Mouse (Mus musculus) heart, adult 2 months (tissue): ENCODE results near the gene Nlgn2. TPM values are rescaled to one million over a fixed set of nuclear protein-coding genes. Genes with fewer than 3 reads are reported as not detected.

Experiments used
- DNase-seq, 2 experiments: peaks; one replicate each; pipeline ENCODE4 v3.0.0; 2021
- H3K27ac ChIP-seq: fragments of 200-600 bp; 2 replicates; pipeline ENCODE4 v1.8.1; 2022
- H3K27me3 ChIP-seq: fragments of 200-500 bp; 2 replicates; pipeline ENCODE4 v1.6.1; 2012; ENCODE audit warnings: mild to moderate bottlenecking, low read length, inconsistent platforms, mixed read lengths; ENCODE audit not compliant: control insufficient read depth, insufficient read depth
- H3K36me3 ChIP-seq: fragments of 200-500 bp; 2 replicates; pipeline ENCODE4 v1.6.1; 2012; ENCODE audit warnings: low read length, inconsistent platforms; ENCODE audit not compliant: control insufficient read depth, insufficient read depth
- H3K4me1 ChIP-seq: fragments of 200-500 bp; 2 replicates; pipeline ENCODE4 v1.6.1; 2011; ENCODE audit warnings: low read length; ENCODE audit not compliant: control insufficient read depth, insufficient read depth
- H3K4me3 ChIP-seq: fragments of 200-600 bp; 2 replicates; pipeline ENCODE4 v1.8.1; 2022
- H3K79me2 ChIP-seq: fragments of 200-500 bp; replicated peaks from 2 replicates; pipeline ENCODE4 v1.6.1; 2012; ENCODE audit warnings: mild to moderate bottlenecking, inconsistent platforms, low read length, moderate library complexity, mixed read lengths; ENCODE audit not compliant: control insufficient read depth, insufficient read depth
- H3K9ac ChIP-seq: fragments of 200-500 bp; 2 replicates; pipeline ENCODE4 v1.6.1; 2012; ENCODE audit warnings: low read depth, mild to moderate bottlenecking, control low read depth, inconsistent platforms, low read length, mixed read lengths
- CTCF ChIP-seq: fragments of 200-600 bp; IDR thresholded peaks from 2 replicates; pipeline ENCODE4 v1.8.1; 2022; ENCODE audit warnings: antibody characterized with exemption, mild to moderate bottlenecking, moderate library complexity
- EP300 ChIP-seq: fragments of 200-500 bp; IDR thresholded peaks from 2 replicates; pipeline ENCODE4 v1.6.1; 2011; ENCODE audit warnings: low read depth, low read length, control low read depth; ENCODE audit not compliant: insufficient read depth
- POLR2A ChIP-seq: fragments of 200-500 bp; IDR thresholded peaks from 2 replicates; pipeline ENCODE4 v1.6.1; 2011; ENCODE audit warnings: mild to moderate bottlenecking, low read depth, low read length, control low read depth; ENCODE audit not compliant: insufficient read depth
- WGBS: fragments of 180-500 bp; shearing (Covaris S2); methylation state at CpG from one replicate; pipeline ENCODE4 v1.1.7; 2018; 5-methylcytosine and 5-hydroxymethylcytosine counted together
- intact Hi-C: fragments of 180-260 bp; cut with DNase I; formaldehyde crosslinking; loops from one replicate; pipeline ENCODE4 v1.15.1; 2025
- polyA plus RNA-seq: library from polyadenylated mRNA; depleted of rRNA; stranded (reverse); fragments of >200 nt; gene quantifications from 2 replicates; pipeline ENCODE4 v1.2.3, GENCODE M21; 2012
- total RNA-seq, 2 experiments: library from RNA; stranded (reverse); gene quantifications; 2 replicates each; pipeline ENCODE4 v1.2.3; 2021

Nlgn2 gene
- total and polyA plus RNA-seq, 3 experiments, result 3.4 to 6.7 (median 5.0) TPM

DNA sequence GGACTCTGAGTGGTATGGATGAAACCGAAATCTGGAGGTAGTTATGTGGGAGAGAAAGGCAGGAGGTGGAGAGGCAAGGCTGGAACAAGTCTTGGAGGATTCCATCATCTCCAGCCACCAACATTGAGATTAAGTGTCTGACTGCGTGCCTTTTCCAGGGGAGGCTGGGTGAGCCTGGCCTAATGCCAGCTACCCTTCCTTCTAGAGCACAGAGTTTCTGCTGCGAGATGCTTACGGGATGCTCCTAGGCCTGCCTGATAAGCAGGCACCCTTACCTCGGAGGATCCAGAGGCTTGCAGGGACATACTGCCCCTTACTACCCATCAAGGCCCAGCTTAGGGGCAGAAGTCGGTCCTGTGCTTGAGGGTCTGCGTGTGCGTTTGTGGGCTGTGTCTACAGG is 4.0 kb downstream of the Nlgn2 start:
- no peak for DNase-seq
- 73% methylated on average over 8 of the region's 8 CpGs for WGBS
- Histone ChIP-seq H3K79me2 (no peaks in the 10 kb centered on the region), H3K27me3 (no peaks in the 10 kb centered on the region; the same call in 1 of the 2 replicates), H3K4me3 (no peak overlapping the region; the same call in 1 of the 2 replicates), H3K9ac (no peak overlapping the region; the same call in 1 of the 2 replicates), H3K27ac (no peak overlapping the region), H3K4me1 (no peaks in the 10 kb centered on the region; the same call in 1 of the 2 replicates), H3K36me3 (no peaks in the 10 kb centered on the region)
- intact Hi-C loops, result no loop called here
- no peak for TF ChIP-seq EP300
- TF ChIP-seq POLR2A, result no peak
- no peak for TF ChIP-seq CTCF

DNA sequence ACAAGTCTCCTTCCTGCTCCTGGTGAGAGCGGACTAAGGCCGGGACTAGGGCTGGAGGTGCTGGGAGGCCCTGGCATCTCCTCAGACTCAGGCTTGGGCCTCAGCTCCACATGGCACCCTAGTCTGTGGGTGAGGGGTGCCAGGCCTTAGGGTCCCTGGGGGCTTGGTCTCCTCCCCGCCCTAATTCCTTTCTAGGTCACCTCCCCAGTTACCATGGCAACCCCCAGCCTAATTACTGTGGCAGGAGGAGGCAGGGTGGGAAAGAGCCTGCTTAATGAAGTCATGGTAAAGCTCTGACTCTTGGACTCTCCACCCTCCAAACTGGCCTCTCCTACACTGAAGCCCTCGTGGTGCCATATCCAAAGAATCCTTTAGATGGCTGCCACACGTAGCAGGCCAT is 8.8 kb downstream of the Nlgn2 start:
- H3K4me1 ChIP-seq, result no peaks in the 10 kb centered on the region
- no peaks in the 10 kb centered on the region for H3K79me2 ChIP-seq
- DNase-seq, result no peak
- WGBS, result 91% methylated on average over 5 of the region's 5 CpGs
- H3K27me3 ChIP-seq, result no peaks in the 10 kb centered on the region; the same call in 1 of the 2 replicates
- intact Hi-C loops, result no loop called here
- no peaks in the 10 kb centered on the region for H3K36me3 ChIP-seq
- no peak overlapping the region for H3K27ac ChIP-seq
- no peak overlapping the region for H3K9ac ChIP-seq
- TF ChIP-seq CTCF (no peak), POLR2A (no peak), EP300 (no peak)
- H3K4me3 ChIP-seq, result no peak overlapping the region

DNA sequence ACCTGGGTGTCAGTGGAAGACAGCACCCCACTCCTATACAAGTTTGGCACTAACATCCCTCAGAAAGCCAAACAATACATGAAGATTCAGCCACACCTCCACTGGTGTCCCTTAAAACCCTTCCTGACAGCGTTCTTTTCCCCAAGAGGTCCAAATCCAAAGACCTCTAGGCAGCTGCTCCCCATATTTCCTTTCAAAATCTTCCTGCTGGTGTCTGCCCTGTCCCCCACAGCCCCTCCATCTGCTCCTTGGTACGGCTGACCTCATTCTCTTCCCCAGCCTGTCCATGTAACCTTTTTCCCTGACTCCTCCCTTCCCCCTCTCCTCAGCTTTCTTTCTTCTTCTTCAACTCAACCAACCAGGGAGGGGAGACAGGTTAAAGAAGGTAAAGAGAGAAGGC is 14.1 kb downstream of the Nlgn2 start:
- H3K36me3 ChIP-seq, result no peaks in the 10 kb centered on the region
- no peaks in the 10 kb centered on the region for H3K4me1 ChIP-seq
- no peak for DNase-seq
- intact Hi-C loops, result no loop called here
- no peak overlapping the region for H3K4me3 ChIP-seq
- no peak overlapping the region for H3K27ac ChIP-seq
- H3K27me3 ChIP-seq, result no peaks in the 10 kb centered on the region
- no peak overlapping the region for H3K9ac ChIP-seq
- WGBS, result 66% methylated on average over 2 of the region's 2 CpGs
- no peaks in the 10 kb centered on the region for H3K79me2 ChIP-seq
- TF ChIP-seq EP300 (no peak), POLR2A (no peak), CTCF (no peak)

DNA sequence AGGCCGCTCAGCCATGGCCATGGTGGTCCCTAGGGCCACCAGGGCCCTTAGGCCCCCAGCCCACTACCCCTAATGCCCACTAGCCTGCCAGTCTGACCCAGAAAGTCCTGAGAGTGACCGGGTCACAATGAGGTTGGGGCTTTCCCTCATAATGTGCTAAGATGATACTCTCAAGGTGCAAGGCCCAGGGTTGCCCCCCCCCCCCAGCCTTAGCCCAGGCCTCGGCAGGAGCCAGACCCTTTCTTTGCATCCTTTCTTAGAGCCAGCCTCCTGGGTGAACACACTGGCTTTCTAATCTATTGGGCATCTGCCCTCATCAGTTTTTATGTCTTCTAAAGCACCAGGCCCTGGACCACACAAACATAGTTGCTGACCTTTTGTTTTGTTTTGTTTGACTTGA is 15.5 kb downstream of the Nlgn2 start, which contains the start of gene Spem1:
Gene Spem1 (minus strand): TSS at position 101 of the 400 bp plus-strand sequence.
- Histone ChIP-seq H3K27ac (no peak within 1 kb of the TSS), H3K4me1 (no peaks in the 10 kb centered on the region), H3K4me3 (no peak within 1 kb of the TSS), H3K27me3 (no peaks in the 10 kb centered on the region), H3K36me3 (no peaks in the 10 kb centered on the region), H3K9ac (no peak within 1 kb of the TSS), H3K79me2 (no peaks in the 10 kb centered on the region)
- 81% methylated on average over 3 of the region's 3 CpGs for WGBS
- TF ChIP-seq POLR2A (no peak), CTCF (no peak), EP300 (no peak)
- no peak for DNase-seq
- intact Hi-C loops, result no loop called here

DNA sequence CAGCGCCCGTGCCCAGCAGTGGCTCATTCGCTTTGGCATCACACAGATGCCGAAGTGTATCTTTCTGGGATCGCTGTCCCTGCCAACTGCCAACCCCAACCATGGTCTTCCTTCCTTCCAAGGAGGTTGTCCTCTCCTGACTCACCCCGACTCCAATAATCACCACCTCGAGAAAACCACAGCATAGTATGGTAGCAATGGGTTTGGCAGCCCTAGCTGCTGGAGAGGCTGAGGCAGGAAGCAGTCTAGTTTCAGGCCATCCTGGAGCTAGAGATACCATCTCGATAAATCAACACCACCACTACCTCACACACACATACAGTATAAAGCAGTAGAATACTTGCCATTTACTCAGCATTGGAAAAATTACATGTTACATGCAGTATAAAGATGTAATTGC is 18.7 kb downstream of the Nlgn2 start:
- Histone ChIP-seq H3K4me1 (no peaks in the 10 kb centered on the region), H3K36me3 (no peaks in the 10 kb centered on the region), H3K9ac (no peak overlapping the region), H3K4me3 (no peak overlapping the region), H3K27me3 (no peaks in the 10 kb centered on the region), H3K27ac (no peak overlapping the region), H3K79me2 (no peaks in the 10 kb centered on the region)
- WGBS, result 81% methylated on average over 8 of the region's 8 CpGs
- intact Hi-C loops, result no loop called here
- TF ChIP-seq EP300 (no peak), POLR2A (no peak), CTCF (no peak)
- no peak for DNase-seq

DNA sequence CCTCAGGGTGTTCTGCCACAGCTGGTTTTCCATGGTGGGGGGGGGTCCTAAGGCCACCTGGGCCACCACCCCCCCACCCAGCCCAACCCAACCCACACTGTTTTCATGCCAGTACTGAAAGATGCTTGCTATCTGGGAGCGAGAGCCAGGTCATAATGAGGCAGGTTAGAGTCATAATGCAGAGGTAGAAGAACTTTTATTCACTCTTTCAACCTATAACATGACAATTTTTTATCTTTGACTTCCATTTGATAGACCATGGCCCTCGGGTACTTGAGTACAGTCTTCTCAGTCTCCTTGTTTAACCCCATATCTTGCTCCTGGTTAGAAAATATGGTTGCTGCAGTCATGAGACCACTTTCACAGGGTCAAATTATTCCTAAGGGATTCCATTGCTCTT is 19.2 kb downstream of the Nlgn2 start, which contains the start of gene Spem2:
Gene Spem2 (minus strand): TSS at position 101 of the 400 bp plus-strand sequence.
- Histone ChIP-seq H3K9ac (no peak within 1 kb of the TSS), H3K4me1 (no peaks in the 10 kb centered on the region), H3K4me3 (no peak within 1 kb of the TSS), H3K36me3 (no peaks in the 10 kb centered on the region), H3K79me2 (no peaks in the 10 kb centered on the region), H3K27ac (no peak within 1 kb of the TSS), H3K27me3 (no peaks in the 10 kb centered on the region)
- 72% methylated on average over 2 of the region's 2 CpGs for WGBS
- intact Hi-C loops, result no loop called here
- DNase-seq, result no peak
- TF ChIP-seq CTCF (no peak), EP300 (no peak), POLR2A (no peak)
